Mouse (Mus musculus) hindbrain, embryonic 12.5 days (tissue): ENCODE data around the gene Cox19. TPM values are rescaled to one million over a fixed set of nuclear protein-coding genes. Genes with fewer than 3 reads are reported as not detected.

Source experiments
- ATAC-seq: fragments of 200-750 bp; cut with Nextera tagmentation; 2 replicates; pipeline ENCODE4 v1.8.0; 2017; ENCODE audit warnings: moderate TSS enrichment; ENCODE audit not compliant: low FRiP score
- H3K27ac ChIP-seq: fragments of 300-500 bp; sonication (generic); 2 replicates; pipeline ENCODE4 v1.5.1; 2016; ENCODE audit warnings: mild to moderate bottlenecking
- H3K27me3 ChIP-seq: fragments of 300-500 bp; sonication (generic); 2 replicates; pipeline ENCODE4 v1.6.1; 2016; ENCODE audit warnings: mild to moderate bottlenecking
- H3K36me3 ChIP-seq: fragments of 300-500 bp; sonication (generic); 2 replicates; pipeline ENCODE4 v1.6.1; 2016; ENCODE audit warnings: mild to moderate bottlenecking
- H3K4me1 ChIP-seq: fragments of 300-500 bp; sonication (generic); 2 replicates; pipeline ENCODE4 v1.6.1; 2016
- H3K4me2 ChIP-seq: fragments of 300-500 bp; sonication (generic); replicated peaks from 2 replicates; pipeline ENCODE4 v1.6.1; 2016; ENCODE audit warnings: mild to moderate bottlenecking
- H3K4me3 ChIP-seq: fragments of 300-500 bp; sonication (generic); 2 replicates; pipeline ENCODE4 v1.5.1; 2016; ENCODE audit warnings: mild to moderate bottlenecking
- H3K9ac ChIP-seq: fragments of 300-500 bp; sonication (generic); 2 replicates; pipeline ENCODE4 v1.6.1; 2016; ENCODE audit warnings: mild to moderate bottlenecking, moderate library complexity
- H3K9me3 ChIP-seq: fragments of 300-500 bp; sonication (generic); replicated peaks from 2 replicates; pipeline ENCODE4 v1.6.1; 2016; ENCODE audit warnings: mild to moderate bottlenecking
- WGBS: fragments of 180-500 bp; shearing (Covaris S2); methylation state at CpG from one replicate; pipeline ENCODE4 v1.1.7; 2016; 5-methylcytosine and 5-hydroxymethylcytosine counted together
- polyA plus RNA-seq: library from polyadenylated mRNA; unstranded; fragments of >200 nt; fragmentation: Nextera tagmentation; extraction: Ambion mirVana; gene quantifications from 2 replicates; pipeline ENCODE4 v1.2.1, GENCODE M21; 2016

Cox19 gene
- polyA plus RNA-seq, 1 experiment from 2014 or later: 107 TPM

DNA sequence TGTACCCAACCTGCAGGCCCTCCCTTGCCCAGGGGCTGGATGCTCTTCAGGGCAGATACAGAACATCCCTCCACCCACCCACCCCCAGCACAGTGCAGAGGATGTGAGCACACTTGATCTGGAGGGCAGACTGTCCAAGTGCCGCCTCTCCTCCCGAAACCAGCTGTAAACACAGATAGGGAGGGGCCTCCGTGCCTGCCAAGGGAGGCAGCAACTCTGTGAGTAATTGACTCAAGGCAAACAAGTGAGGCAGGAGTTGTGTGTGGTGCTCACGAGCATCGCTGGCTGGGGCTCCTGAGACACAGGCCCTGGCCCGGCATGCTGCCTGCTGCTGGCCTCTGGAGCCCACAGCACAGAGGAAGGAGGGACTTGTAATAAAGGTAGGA lies 38.5 kb upstream of the Cox19 start:
- H3K9me3 ChIP-seq: no peaks in the 10 kb centered on the region
- no peak overlapping the region for H3K9ac ChIP-seq
- H3K4me3 ChIP-seq: no peak overlapping the region
- ATAC-seq: no peak
- H3K36me3 ChIP-seq: no peaks in the 10 kb centered on the region
- no peaks in the 10 kb centered on the region for H3K27me3 ChIP-seq
- peak overlapping the region; percentile 68 for H3K27ac ChIP-seq
- H3K4me2 ChIP-seq: no peak overlapping the region
- peaks cover 37% of the 10 kb centered on the region for H3K4me1 ChIP-seq
- WGBS: 59% methylated on average over 6 of the region's 6 CpGs

DNA sequence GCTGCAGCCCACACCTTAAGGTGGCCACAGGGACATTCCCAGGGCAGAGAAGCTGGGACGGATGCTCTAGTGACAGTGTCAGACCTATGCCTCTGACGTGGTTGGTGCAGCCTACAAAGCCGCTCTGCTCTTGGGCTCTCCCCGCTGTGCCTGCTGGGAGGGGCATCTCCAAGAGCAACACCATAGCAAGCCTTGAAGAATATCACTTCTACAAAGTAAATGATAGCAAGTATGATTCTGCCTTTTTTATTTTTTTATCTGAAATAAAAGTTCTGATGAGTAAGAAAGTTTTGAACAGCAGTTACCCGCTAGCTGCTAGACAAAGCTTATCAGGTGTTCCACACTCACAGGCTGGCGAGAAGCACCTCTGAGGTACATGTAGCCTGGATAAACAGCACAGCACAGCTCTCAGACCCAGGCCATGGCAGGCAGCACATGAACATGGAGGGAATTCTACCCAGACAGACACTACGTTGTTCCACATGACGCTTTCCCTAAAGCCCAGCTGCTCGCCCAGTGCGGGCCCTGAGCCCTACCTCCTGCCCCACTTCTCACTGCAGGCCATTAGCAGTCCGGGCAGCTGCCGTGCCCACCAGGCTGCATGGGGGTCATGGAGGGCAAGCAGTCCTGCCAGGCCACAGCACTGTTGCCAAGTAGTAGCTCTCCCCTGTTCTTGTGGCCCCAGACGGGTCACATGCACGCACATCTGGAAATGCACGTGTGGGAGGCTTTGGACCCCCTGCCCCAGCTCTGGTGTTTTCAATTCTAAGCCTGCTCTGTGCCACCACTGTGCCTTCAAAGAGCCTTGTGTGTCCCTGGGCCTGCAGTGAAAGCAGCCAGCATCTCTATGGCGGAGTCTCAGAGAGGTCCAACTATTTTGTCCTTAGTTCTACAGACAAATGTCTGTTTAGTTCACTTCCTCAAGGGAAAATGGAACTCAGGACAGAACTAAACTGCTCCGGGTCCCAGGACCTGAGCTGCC lies 37.8 kb upstream of the Cox19 start:
- H3K9ac ChIP-seq: no peak overlapping the region; the same call in 1 of the 2 replicates
- H3K4me2 ChIP-seq: no peak overlapping the region
- no peak overlapping the region for H3K4me3 ChIP-seq
- H3K27ac ChIP-seq: peak overlapping the region; percentile 68
- ATAC-seq: no peak
- WGBS: 77% methylated on average over 17 of the region's 17 CpGs
- no peaks in the 10 kb centered on the region for H3K27me3 ChIP-seq
- H3K4me1 ChIP-seq: peaks cover 40% of the 10 kb centered on the region
- no peaks in the 10 kb centered on the region for H3K9me3 ChIP-seq
- H3K36me3 ChIP-seq: no peaks in the 10 kb centered on the region

DNA sequence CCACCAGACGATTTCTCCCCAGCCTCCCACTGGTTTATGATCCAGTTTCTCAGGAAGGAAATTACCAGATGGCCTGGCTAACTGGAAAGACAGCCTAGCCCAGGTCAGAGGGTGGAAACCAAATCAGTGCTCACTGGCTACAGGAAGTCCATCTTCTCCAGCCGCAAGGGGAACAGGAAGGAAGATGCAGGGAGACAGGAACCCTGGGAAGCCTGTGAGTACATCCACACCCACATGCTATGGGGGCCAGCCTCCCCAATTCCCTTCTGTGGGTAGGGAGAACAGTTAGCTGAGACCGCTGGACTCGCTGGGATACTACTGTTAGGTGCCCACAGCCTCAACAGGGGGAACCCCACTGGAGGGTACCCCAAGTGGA lies 37.0 kb upstream of the Cox19 start:
- no peak overlapping the region for H3K4me3 ChIP-seq
- no peaks in the 10 kb centered on the region for H3K36me3 ChIP-seq
- H3K4me1 ChIP-seq: peaks cover 38% of the 10 kb centered on the region
- H3K27me3 ChIP-seq: no peaks in the 10 kb centered on the region
- WGBS: 82% methylated on average over 4 of the region's 4 CpGs
- no peak for ATAC-seq
- peak overlapping the region; percentile 23; the same call in 1 of the 2 replicates for H3K27ac ChIP-seq
- H3K9me3 ChIP-seq: no peaks in the 10 kb centered on the region
- no peak overlapping the region; the same call in 1 of the 2 replicates for H3K9ac ChIP-seq
- H3K4me2 ChIP-seq: no peak overlapping the region

DNA sequence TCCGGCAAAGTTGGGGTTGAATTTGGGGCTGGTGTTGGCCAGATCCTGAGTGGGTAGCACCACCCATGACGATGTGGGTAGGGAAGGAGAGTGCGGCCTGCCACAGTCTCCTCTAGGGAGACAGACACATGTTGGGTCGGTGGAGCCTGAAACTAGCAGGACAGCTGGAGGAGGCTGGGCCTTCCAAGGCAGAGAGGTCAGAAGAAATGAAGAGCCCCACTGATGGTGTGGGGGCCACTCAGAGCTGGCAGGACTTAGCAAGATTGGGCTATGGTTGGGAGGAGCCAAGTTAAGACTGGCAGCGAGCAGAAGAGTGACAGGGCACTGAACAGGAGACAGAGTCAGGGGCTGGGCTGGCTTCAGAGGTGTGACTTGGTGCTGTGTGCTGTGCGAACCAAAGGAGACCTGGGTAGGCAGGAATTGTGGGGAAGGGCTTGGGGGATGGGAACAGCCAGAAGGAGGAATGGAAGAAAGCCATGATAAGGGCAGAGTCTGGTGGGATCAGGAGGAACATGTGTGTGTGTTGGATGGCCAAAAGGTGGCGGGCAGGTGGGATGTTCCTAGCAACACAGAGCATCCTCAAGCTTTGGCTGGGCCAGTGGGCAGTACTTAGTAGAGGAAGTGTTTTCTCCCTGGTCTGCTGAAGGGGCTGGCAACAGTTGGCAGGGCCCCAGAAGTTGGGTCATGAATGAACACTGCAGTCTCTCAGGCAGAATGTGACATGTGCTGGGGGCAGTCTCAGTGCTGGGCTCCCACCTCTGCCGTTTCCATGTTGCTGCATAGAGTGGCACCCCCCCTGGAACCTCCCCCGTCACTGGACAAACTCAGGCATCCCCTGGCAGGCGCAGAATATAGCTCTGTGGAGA lies 36.3 kb upstream of the Cox19 start:
- no peak overlapping the region for H3K9ac ChIP-seq
- H3K4me2 ChIP-seq: no peak overlapping the region
- ATAC-seq: no peak
- no peaks in the 10 kb centered on the region for H3K27me3 ChIP-seq
- no peaks in the 10 kb centered on the region for H3K36me3 ChIP-seq
- H3K4me1 ChIP-seq: peaks cover 44% of the 10 kb centered on the region
- 0 out of 2 replicates have a peak overlapping the region, but pooled peaks have one; percentile 23 for H3K27ac ChIP-seq
- WGBS: 82% methylated on average over 10 of the region's 10 CpGs
- H3K9me3 ChIP-seq: no peaks in the 10 kb centered on the region
- H3K4me3 ChIP-seq: no peak overlapping the region

DNA sequence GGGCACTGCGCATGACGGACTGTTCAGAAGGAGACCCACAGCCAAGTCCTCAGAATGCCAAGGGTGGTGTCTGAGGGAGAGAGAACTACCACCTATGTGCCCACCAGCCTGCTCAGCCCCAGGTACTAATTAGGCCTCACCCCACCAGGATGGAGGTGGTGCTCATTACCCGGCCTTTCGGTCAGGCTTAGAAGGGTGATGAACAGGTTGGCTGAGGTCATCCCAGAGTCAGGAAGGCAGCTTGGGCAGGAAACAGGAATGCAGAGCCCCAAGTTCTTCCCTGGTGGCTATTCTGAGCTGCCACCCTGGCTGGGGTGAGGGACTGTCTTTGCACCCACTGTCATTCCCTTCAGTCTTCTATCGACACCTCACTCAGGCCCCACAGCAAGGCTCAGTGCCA lies 34.8 kb upstream of the Cox19 start:
- Histone ChIP-seq H3K27ac (no peak overlapping the region), H3K4me3 (no peak overlapping the region), H3K9me3 (no peaks in the 10 kb centered on the region), H3K4me1 (peaks cover 53% of the 10 kb centered on the region), H3K27me3 (0 out of 2 replicates have a peak, but pooled peaks cover 5% of the 10 kb centered on the region), H3K4me2 (no peak overlapping the region), H3K9ac (no peak overlapping the region), H3K36me3 (no peaks in the 10 kb centered on the region)
- ATAC-seq: no peak
- 95% methylated on average over 5 of the region's 5 CpGs for WGBS

DNA sequence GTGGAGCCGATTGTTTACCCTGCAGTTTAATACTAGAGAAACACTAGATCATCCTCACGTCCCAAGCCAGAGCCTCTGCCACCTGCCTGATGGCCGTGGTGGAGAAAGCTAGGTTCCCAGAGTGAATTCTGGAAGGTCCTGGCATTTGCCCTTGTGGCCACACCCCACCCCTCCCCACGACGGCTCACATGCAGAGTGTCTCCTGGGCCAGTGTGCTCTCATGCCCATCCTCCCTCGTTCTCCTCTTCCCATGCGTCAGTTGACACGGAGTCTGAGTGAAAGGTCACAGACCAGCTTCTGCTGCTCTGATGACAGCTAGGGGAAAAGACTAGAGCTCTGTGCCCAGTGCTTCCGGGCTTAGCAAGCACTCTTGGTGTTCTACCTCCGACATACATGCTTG lies 33.3 kb upstream of the Cox19 start:
- Histone ChIP-seq H3K4me3 (no peak overlapping the region), H3K4me1 (peaks cover 50% of the 10 kb centered on the region), H3K27ac (no peak overlapping the region), H3K36me3 (no peaks in the 10 kb centered on the region), H3K27me3 (0 out of 2 replicates have a peak, but pooled peaks cover 6% of the 10 kb centered on the region), H3K9ac (no peak overlapping the region), H3K4me2 (no peak overlapping the region), H3K9me3 (no peaks in the 10 kb centered on the region)
- 64% methylated on average over 10 of the region's 10 CpGs for WGBS
- ATAC-seq: no peak

DNA sequence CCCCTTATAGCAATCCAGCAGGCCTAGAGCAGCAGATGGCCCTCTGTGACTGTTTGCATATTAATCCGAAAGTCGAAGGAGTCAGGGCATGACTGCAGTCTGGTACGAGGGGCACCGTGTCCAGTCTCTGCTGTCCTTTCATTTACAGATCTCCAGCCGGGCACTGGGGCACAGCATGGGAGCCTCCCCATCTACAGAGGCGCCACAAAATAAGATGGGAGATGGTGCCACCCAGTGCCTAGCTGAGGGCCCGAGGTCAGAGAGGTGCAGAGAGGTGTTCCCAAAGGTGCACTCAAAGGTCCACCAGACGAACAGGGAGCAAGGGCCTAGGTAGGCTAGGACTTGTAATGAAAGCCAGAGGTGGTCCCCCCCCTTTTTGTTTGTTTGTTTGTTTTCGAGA lies 32.0 kb upstream of the Cox19 start:
- ATAC-seq: no peak
- no peaks in the 10 kb centered on the region for H3K36me3 ChIP-seq
- H3K4me2 ChIP-seq: no peak overlapping the region
- 75% methylated on average over 9 of the region's 9 CpGs for WGBS
- H3K27ac ChIP-seq: peak overlapping the region; percentile 12
- H3K4me1 ChIP-seq: peaks cover 48% of the 10 kb centered on the region
- no peaks in the 10 kb centered on the region for H3K9me3 ChIP-seq
- H3K4me3 ChIP-seq: no peak overlapping the region
- no peak overlapping the region for H3K9ac ChIP-seq
- 0 out of 2 replicates have a peak, but pooled peaks cover 9% of the 10 kb centered on the region for H3K27me3 ChIP-seq

DNA sequence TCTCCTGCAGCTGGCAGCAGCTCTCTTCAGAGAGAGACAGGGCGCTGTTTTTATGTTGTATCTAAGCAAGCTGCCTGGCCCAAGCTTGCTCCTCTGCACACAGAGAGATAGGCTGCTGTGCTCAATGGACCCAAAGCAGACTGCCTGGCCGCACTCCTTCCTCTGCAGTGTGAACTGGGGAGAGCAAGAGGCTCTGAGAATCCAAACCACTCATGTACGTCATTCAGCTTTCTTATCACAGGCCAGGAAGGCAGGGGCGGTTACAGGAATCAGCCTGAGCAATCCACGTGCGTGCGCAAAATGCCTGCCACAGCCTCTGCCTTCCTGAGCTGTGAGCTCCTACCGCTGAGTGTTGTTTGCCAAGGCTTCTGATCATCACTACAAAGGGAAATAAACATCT lies 31.5 kb upstream of the Cox19 start:
- H3K4me1 ChIP-seq: peaks cover 48% of the 10 kb centered on the region
- H3K4me2 ChIP-seq: no peak overlapping the region
- no peaks in the 10 kb centered on the region for H3K36me3 ChIP-seq
- 0 out of 2 replicates have a peak, but pooled peaks cover 9% of the 10 kb centered on the region for H3K27me3 ChIP-seq
- WGBS: 82% methylated on average over 8 of the region's 8 CpGs
- peak overlapping the region; percentile 55 for H3K27ac ChIP-seq
- ATAC-seq: no peak
- H3K9ac ChIP-seq: no peak overlapping the region
- H3K9me3 ChIP-seq: no peaks in the 10 kb centered on the region
- no peak overlapping the region for H3K4me3 ChIP-seq

DNA sequence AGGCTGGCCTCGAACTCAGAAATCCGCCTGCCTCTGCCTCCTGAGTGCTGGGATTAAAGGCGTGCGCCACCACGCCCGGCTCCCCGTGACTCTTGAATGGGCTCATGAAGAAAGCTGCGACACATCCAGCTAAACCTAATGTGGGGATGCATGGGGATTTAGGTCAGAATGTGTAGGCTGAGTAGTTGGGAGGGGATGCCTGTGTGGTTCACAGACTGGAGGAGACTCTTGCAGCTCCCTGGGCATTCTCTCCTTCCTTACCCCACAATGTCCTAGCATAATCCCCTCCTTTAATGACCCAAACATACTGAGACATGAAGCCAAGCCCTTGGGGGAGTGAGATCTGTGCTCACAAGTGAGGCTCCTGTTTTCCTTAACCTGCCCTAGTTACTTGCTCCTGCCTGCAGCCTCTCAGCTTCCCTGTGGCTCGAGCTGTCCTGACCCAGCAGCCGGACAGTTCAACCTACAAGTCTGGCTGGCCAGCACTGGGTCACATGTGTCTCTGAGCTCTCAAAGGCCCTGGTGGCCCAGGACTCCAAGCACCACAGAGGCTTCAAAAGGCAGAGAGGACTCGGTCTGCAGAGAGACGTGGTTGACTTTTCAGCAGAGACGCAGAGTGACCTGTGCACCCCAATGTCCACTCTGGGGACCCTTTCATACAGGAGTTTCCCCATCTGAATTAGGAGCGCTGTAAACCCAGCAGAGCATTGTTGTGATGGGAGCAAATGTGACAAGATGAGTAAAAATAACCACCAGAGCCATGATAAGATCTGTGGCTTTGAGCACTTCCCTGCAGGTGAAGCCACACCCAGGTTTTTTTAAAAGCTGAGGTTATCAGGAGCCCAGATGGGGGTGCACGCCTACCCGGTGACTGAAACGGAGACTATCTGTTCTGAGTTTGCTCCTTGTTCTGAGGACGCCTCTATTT lies 30.6 kb upstream of the Cox19 start:
- ATAC-seq: no peak
- WGBS: 84% methylated on average over 18 of the region's 18 CpGs
- H3K4me1 ChIP-seq: peaks cover 47% of the 10 kb centered on the region
- no peak overlapping the region for H3K4me2 ChIP-seq
- 0 out of 2 replicates have a peak, but pooled peaks cover 9% of the 10 kb centered on the region for H3K27me3 ChIP-seq
- H3K4me3 ChIP-seq: no peak overlapping the region
- H3K9ac ChIP-seq: no peak overlapping the region
- H3K9me3 ChIP-seq: no peaks in the 10 kb centered on the region
- peak overlapping the region; percentile 55; the same call in 1 of the 2 replicates for H3K27ac ChIP-seq
- no peaks in the 10 kb centered on the region for H3K36me3 ChIP-seq

DNA sequence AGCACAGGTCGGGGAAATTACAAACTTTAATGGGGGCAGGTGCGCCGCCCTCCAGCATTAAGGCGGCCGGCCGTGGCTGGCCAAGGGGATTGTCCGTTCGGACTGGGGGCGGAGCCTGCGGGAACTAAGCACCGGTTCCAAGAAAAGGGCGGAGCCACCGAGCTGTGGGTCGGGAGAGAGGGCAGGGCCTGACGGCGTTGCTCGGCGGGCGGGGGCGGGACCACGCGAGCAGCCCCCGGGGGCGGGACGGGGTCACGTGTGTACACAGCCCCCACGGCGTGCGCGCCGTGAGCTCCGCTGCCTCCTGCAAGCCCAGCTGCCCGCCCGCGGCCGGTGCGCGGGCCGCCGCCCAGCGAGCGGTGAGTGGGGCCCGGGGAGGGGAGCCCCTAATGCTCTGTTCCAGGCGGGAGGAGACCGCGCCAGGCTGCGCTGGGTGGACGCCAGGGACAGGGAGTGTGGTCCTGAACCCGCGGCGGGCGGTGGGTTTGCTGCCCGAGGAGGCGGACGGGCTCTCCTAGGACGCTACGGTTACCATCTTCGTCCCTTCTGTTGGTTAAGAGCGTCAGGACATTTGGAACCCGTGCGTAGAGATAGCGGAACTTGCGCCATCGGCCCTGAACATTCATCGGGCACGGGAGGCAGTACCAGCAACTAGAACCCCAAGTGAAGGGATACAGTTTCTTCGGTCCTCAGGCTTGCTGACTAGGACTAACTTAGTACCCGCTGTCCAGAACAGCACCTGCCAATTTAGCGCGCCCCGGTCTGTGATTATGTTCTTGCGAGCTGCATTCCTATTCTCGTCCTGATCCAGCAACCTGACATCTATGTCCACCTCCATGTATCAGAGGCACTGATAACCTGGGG lies 29.4 kb upstream of the Cox19 start:
- H3K4me1 ChIP-seq: peaks cover 47% of the 10 kb centered on the region
- peak overlapping the region; percentile 89 for H3K4me2 ChIP-seq
- H3K9me3 ChIP-seq: no peaks in the 10 kb centered on the region
- H3K36me3 ChIP-seq: no peaks in the 10 kb centered on the region
- H3K27me3 ChIP-seq: 0 out of 2 replicates have a peak, but pooled peaks cover 9% of the 10 kb centered on the region
- H3K9ac ChIP-seq: peak overlapping the region; percentile 79
- peak overlapping the region; percentile 67 for H3K27ac ChIP-seq
- WGBS: 2% methylated on average over 73 of the region's 73 CpGs
- ATAC-seq: peak; percentile 65
- H3K4me3 ChIP-seq: peak overlapping the region; percentile 61
